ENCODE assay signal across 17 mouse cellular contexts in the genomic region with DNA sequence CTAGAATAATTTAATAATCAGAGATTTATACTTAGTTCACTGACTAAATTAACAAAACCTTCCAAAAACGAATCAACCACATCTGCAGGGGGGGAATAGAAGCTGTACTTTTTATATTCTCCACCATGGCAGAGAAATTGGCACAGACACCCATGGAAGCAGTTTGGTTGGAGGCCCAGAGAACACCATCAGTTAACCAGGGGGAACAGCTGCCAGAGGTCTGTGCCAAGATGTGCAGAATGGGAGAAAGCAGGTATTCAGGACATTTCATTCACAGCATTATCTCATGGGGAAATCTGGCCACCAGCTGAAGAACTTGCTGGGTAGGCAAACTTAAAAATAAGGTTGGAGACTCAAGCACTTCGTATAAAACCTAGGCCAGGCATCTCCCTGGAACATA.
DNase-seq lines count a peak whose midpoint lies in the region; ATAC-seq lines count a peak whose summit lies in the region.
"Had no signal": no experiment of that assay in that cellular context is flagged by ENCODE, and none has a peak within 500 bp of the region (broad histone marks: within the 10 kb centered on the region; RNA-seq: fewer than 3 reads in every experiment).

No protein-coding gene starts in this region.

- no peaks in the 10 kb centered on the region for H3K9me3 ChIP-seq in hindbrain, embryonic 16.5 days (ENCODE audit: control insufficient read depth, low read length)
- no peaks in the 10 kb centered on the region for H3K9me3 ChIP-seq in hindbrain, embryonic 10.5 days
- H3K9me3 ChIP-seq: hindbrain, embryonic 12.5 days had no signal

- H3K4me1 ChIP-seq in hindbrain, embryonic 16.5 days (ENCODE audit: control insufficient read depth, insufficient read depth, low read depth, low read length) = no peaks in the 10 kb centered on the region
- H3K4me1 ChIP-seq in hindbrain, embryonic 10.5 days (replicated peaks) = no peaks in the 10 kb centered on the region
- H3K4me1 ChIP-seq: hindbrain, embryonic 12.5 days had no signal

- peak; percentile 77 to 83 for DNase-seq in cerebellum, postnatal 10 days
- no peak for DNase-seq in hindbrain, embryonic 10.5 days (ENCODE audit: low spot score)
- peak; percentile 7 to 21 for DNase-seq in right cerebral cortex, adult 2 months (ENCODE audit: low spot score in 2 of 2)
- no peak for DNase-seq in right cerebral cortex, postnatal 14 days
- DNase-seq in right cerebral cortex, postnatal 4 days = peak; percentile 18
- no peak for DNase-seq in spleen, adult 12 weeks (ENCODE audit: low spot score)
- DNase-seq: adrenal gland, adult 2 months; cerebellum, adult 8-10 months; gastrocnemius, postnatal 10 days; liver; liver, postnatal 0 days; lung, postnatal 14 days had no signal

- no peaks in the 10 kb centered on the region for H3K27me3 ChIP-seq in hindbrain, embryonic 16.5 days (replicated peaks; ENCODE audit: control insufficient read depth, insufficient read depth, low read length)
- H3K27me3 ChIP-seq in hindbrain, embryonic 10.5 days (ENCODE audit: insufficient read depth, poor library complexity, severe bottlenecking) = no peaks in the 10 kb centered on the region
- H3K27me3 ChIP-seq: hindbrain, embryonic 12.5 days had no signal

- no peak overlapping the region for H3K27ac ChIP-seq in hindbrain, embryonic 16.5 days (ENCODE audit: low read depth, low read length)
- no peak overlapping the region for H3K27ac ChIP-seq in hindbrain, embryonic 10.5 days
- H3K27ac ChIP-seq: hindbrain, embryonic 12.5 days; kidney, postnatal 0 days had no signal

- no peak for ATAC-seq in cerebellum, adult (ENCODE audit: insufficient number of reproducible peaks, low FRiP score, low TSS enrichment)
- ATAC-seq in hindbrain, embryonic 16.5 days = peak; percentile 68; the same call in 1 of the 2 replicates
- ATAC-seq: intestine, embryonic 16.5 days; liver, postnatal 0 days had no signal

- no peak overlapping the region for H3K9ac ChIP-seq in hindbrain, embryonic 16.5 days (ENCODE audit: low read depth, low read length)
- H3K9ac ChIP-seq: hindbrain, embryonic 12.5 days; liver, postnatal 0 days had no signal

- WGBS in hindbrain, embryonic 16.5 days = 54% methylated on average over 2 of the region's 2 CpGs
- WGBS in hindbrain, embryonic 10.5 days = 74% methylated on average over 2 of the region's 2 CpGs

- no peaks in the 10 kb centered on the region for H3K36me3 ChIP-seq in hindbrain, embryonic 16.5 days (ENCODE audit: control insufficient read depth, insufficient read depth, low read length)
- no peaks in the 10 kb centered on the region for H3K36me3 ChIP-seq in hindbrain, embryonic 10.5 days
- H3K36me3 ChIP-seq: hindbrain, embryonic 12.5 days had no signal

- H3K4me3 ChIP-seq in hindbrain, embryonic 16.5 days (ENCODE audit: low read length) = no peak overlapping the region
- no peak overlapping the region for H3K4me3 ChIP-seq in hindbrain, embryonic 10.5 days
- H3K4me3 ChIP-seq: hindbrain, embryonic 12.5 days had no signal

- H3K4me2 ChIP-seq in hindbrain, embryonic 16.5 days (ENCODE audit: low read length) = no peak overlapping the region
- H3K4me2 ChIP-seq: hindbrain, embryonic 12.5 days had no signal

Comparison
In these comparisons a context has a peak if more than half of its experiments do, and no peak if none do; other contexts are left out.
1. DNase-seq: peak in cerebellum, postnatal 10 days (2 of 2), right cerebral cortex, adult 2 months (2 of 2) and right cerebral cortex, postnatal 4 days (single experiment); none in hindbrain, embryonic 10.5 days (single experiment), right cerebral cortex, postnatal 14 days (single experiment) and spleen, adult 12 weeks (single experiment).